Mouse (Mus musculus) small intestine, adult 2 months (tissue): ENCODE measurements around the gene Tle3.

Source experiments
- CTCF ChIP-seq: fragments of 200-500 bp; IDR thresholded peaks from 2 replicates; pipeline ENCODE4 v1.5.1; 2012; ENCODE audit warnings: low read depth, mild to moderate bottlenecking, control low read depth, inconsistent platforms, low read length, moderate library complexity, mixed read lengths; ENCODE audit not compliant: insufficient replicate concordance, insufficient read length; ENCODE audit errors: extremely low read depth
- POLR2A ChIP-seq: fragments of 200-500 bp; IDR thresholded peaks from 2 replicates; pipeline ENCODE4 v1.6.1; 2012; ENCODE audit warnings: low read depth, mild to moderate bottlenecking, control low read depth, inconsistent platforms, low read length, moderate library complexity

DNA sequence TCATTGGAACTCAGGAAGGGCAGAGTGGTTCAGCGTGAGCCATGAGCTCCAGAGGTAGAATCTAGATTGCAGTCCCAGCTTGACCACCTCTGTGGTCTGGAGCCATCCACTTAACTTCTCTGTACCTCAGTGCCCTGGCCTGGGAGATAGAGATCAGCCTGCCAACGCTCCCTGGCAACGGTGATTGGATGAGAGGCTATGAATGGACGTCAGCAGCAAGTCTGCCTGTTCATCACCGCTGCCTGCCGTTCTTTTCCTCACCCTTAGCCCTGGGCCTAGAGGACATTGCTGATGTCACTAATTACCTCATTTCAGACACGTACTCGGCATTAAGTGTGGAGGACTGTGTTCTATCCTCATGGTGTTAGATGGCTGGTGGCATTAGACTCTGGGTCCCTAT, 45.2 kb upstream of the Tle3 start:
- TF ChIP-seq CTCF (no peak), POLR2A (no peak)
